Mouse (Mus musculus) G1E (cell line): ENCODE measurements around the gene Akain1.

ENCODE experiments used
- CTCF ChIP-seq: IDR thresholded peaks from 2 replicates; pipeline ENCODE4 v1.5.1; 2012; ENCODE audit warnings: low read depth, low read length, inconsistent platforms, mixed read lengths
- GATA1 ChIP-seq: IDR thresholded peaks from 2 replicates; pipeline ENCODE4 v1.6.1; 2012; ENCODE audit warnings: borderline replicate concordance, low read length, inconsistent platforms, mixed read lengths
- POLR2AphosphoS5 ChIP-seq: IDR thresholded peaks from 2 replicates; pipeline ENCODE4 v1.6.1; 2012; ENCODE audit warnings: low read depth, low read length, inconsistent platforms; ENCODE audit not compliant: insufficient replicate concordance

GRCm38 (mm10) chr17:69506070-69506469 lies 66.9 kb downstream of the Akain1 start:
- TF ChIP-seq CTCF = no peak
- TF ChIP-seq GATA1 = no peak
- TF ChIP-seq POLR2AphosphoS5 = no peak
